8 mouse cellular contexts compared by ENCODE assay signal in genomic region chr4:84885271-84885540, GRCm38 (mm10). TPM values are rescaled to one million over a fixed set of nuclear protein-coding genes. Genes with fewer than 3 reads are reported as not detected.
A peak's percentile ranks its signal among the peaks of the same experiment; 100 is the strongest.
DNase-seq lines count a peak whose midpoint lies in the region; ATAC-seq and TF ChIP-seq lines count a peak whose summit lies in the region.

No protein-coding gene starts in this region.

- 63% methylated on average over 1 of the region's 1 CpGs for WGBS in heart, embryonic 10.5 days
- WGBS in liver, postnatal 0 days (ENCODE audit: insufficient replicate concordance): 51% methylated on average over 1 of the region's 1 CpGs

- intact Hi-C loops in heart, postnatal 25 days (cut with DNase I): no loop called here

- H3K27ac ChIP-seq in heart, embryonic 10.5 days: peak overlapping the region; percentile 98; the same call in 1 of the 2 replicates
- H3K27ac ChIP-seq in liver, postnatal 0 days (ENCODE audit: low read depth): no peak overlapping the region

- H3K9ac ChIP-seq in liver, postnatal 0 days (replicated peaks): peak overlapping the region; percentile 87; the same call in 1 of the 2 replicates

- H3K36me3 ChIP-seq in heart, embryonic 10.5 days: peaks cover under 1% of the 10 kb centered on the region; the same call in 1 of the 2 replicates
- no peaks in the 10 kb centered on the region for H3K36me3 ChIP-seq in liver, postnatal 0 days (replicated peaks; ENCODE audit: insufficient read depth, low read length)

- no peaks in the 10 kb centered on the region for H3K27me3 ChIP-seq in heart, embryonic 10.5 days (ENCODE audit: insufficient read depth, poor library complexity, severe bottlenecking)
- H3K27me3 ChIP-seq in liver, postnatal 0 days (ENCODE audit: insufficient read depth, low read length): no peaks in the 10 kb centered on the region

- ATAC-seq in liver, postnatal 0 days: no peak

- TF ChIP-seq CTCF in liver, postnatal 0 days (IDR thresholded peaks at IDR 0.05; ENCODE audit: low read depth): no peak

- H3K9me3 ChIP-seq in heart, embryonic 10.5 days: no peaks in the 10 kb centered on the region
- no peaks in the 10 kb centered on the region for H3K9me3 ChIP-seq in liver, postnatal 0 days (ENCODE audit: low read length)

- H3K4me3 ChIP-seq in heart, embryonic 10.5 days: peak overlapping the region; percentile 82
- peak overlapping the region; percentile 86 for H3K4me3 ChIP-seq in liver, postnatal 0 days (ENCODE audit: low read depth, low read length)

- no peak for DNase-seq in heart, embryonic 10.5 days (ENCODE audit: low spot score)
- no peak for DNase-seq in heart, postnatal 25 days (ENCODE audit: low spot score)
- peak; percentile 10 for DNase-seq in MN1 (ENCODE audit: low spot score)
- peak; percentile 16 for DNase-seq in forelimb bud, embryonic 11.5 days (ENCODE audit: low read depth, low spot score)
- DNase-seq in liver, postnatal 0 days: no peak
- DNase-seq in left cerebral cortex, adult 18-20 months (ENCODE audit: low spot score in 2 of 2): no peak
- DNase-seq in cerebellum, postnatal 14 days: no peak
- no peak for DNase-seq in layer of hippocampus, postnatal 25 days (ENCODE audit: extremely low spot score in 1 of 2, low spot score in 1 of 2)

- H3K4me1 ChIP-seq in heart, embryonic 10.5 days: no peaks in the 10 kb centered on the region
- H3K4me1 ChIP-seq in liver, postnatal 0 days (ENCODE audit: insufficient read depth): peaks cover 7% of the 10 kb centered on the region

- no peak for TF ChIP-seq EP300 in liver, postnatal 0 days (IDR thresholded peaks at IDR 0.05; ENCODE audit: low read depth)

- H3K4me2 ChIP-seq in liver, postnatal 0 days (ENCODE audit: low read depth, low read length): peak overlapping the region; percentile 95

RNA-seq across cellular contexts. Expression of gene Cntln, which starts 1.1 kb away (rescaled TPM):
- 4.8 and 7.4 TPM in 2 replicates for polyA plus RNA-seq in heart, embryonic 10.5 days (2016; fragmentation: Nextera tagmentation; extraction: Ambion mirVana)
- 1 to 10 TPM; 2.2 to 3.0 TPM for total RNA-seq in heart, postnatal 25 days (2021)
- polyA plus RNA-seq in liver, postnatal 0 days (2015; fragmentation: Nextera tagmentation; extraction: Ambion mirVana): 2.0 and 2.6 TPM in 2 replicates
- 10 to 100 TPM in 1 of 2 experiments, 1 to 10 TPM in 1; 9.1 to 10.5 TPM for total RNA-seq in left cerebral cortex, adult 18-20 months (2021)
- total RNA-seq in layer of hippocampus, postnatal 25 days (2021): 1 to 10 TPM; 5.7 to 6.1 TPM

Comparison
In these comparisons a context has a peak if more than half of its experiments do, and no peak if none do; other contexts are left out.
1. DNase-seq: peak in MN1 (single experiment) and forelimb bud, embryonic 11.5 days (single experiment); none in heart, embryonic 10.5 days (single experiment), heart, postnatal 25 days (single experiment), liver, postnatal 0 days (single experiment), left cerebral cortex, adult 18-20 months (0 of 2), cerebellum, postnatal 14 days (0 of 2) and layer of hippocampus, postnatal 25 days (0 of 2).